Mouse (Mus musculus): ENCODE results near the gene Olfr358.

Gene Olfr358

GRCm38 (mm10) chr2:37009235-37009634 lies at the start of gene Olfr358:
Gene Olfr358, minus strand, starts transcription at chr2:37009335.
- DNase-seq (ENCODE audit: low read depth, low spot score): no peak

GRCm38 (mm10) chr2:36997030-36997429 lies 12.1 kb downstream of the Olfr358 start:
- DNase-seq (ENCODE audit: low read depth, low spot score): no peak

- no peak for DNase-seq (ENCODE audit: low read depth, low spot score)
Observed at GRCm38 (mm10) chr2:36993527-36993926, 15.6 kb downstream of the Olfr358 start, which contains the start of gene Olfr357. Gene Olfr357, plus strand, starts transcription at chr2:36993827.
